Comparison of ENCODE assay signal across 10 mouse cellular contexts in the genomic region with DNA sequence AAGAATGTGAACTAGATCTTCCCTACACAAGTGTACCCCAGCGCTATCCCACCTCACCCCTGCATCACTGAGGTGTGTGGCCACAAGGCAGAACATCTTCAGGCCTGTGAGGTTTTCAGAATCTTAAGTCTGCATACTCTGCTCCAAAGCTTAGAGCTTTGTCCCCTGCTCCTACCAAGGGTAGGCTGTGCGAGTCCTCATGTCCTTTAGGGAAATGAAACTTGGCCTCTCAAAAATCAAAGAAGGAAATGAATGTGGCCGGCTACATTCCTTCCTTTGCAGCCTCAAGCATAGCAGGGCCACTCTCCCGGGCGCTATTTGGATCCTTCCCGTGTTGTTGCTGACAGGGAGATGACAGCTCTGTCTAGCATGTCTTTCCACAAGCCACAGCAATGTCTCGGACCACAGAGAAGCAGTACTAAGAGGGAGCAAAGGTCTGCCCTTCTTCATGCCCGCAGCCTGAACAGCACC. TPM values are rescaled to one million over a fixed set of nuclear protein-coding genes. Genes with fewer than 3 reads are reported as not detected.
DNase-seq lines count a peak whose midpoint lies in the region; ATAC-seq and TF ChIP-seq lines count a peak whose summit lies in the region.
"Had no signal": no experiment of that assay in that cellular context is flagged by ENCODE, and none has a peak within 500 bp of the region (broad histone marks: within the 10 kb centered on the region; RNA-seq: fewer than 3 reads in every experiment).

No protein-coding gene starts in this region.

- no peak for TF ChIP-seq CTCF in heart, adult 2 months (IDR thresholded peaks at IDR 0.05)

- H3K4me3 ChIP-seq in hindbrain, embryonic 10.5 days, result no peak overlapping the region
- H3K4me3 ChIP-seq in hindbrain, embryonic 16.5 days (ENCODE audit: low read length), result no peak overlapping the region
- no peak overlapping the region for H3K4me3 ChIP-seq in heart, adult 2 months
- no peak overlapping the region for H3K4me3 ChIP-seq in limb, embryonic 15.5 days

- H3K4me1 ChIP-seq in hindbrain, embryonic 10.5 days (replicated peaks), result peaks cover 40% of the 10 kb centered on the region
- H3K4me1 ChIP-seq in hindbrain, embryonic 16.5 days (ENCODE audit: control insufficient read depth, insufficient read depth, low read depth, low read length), result no peaks in the 10 kb centered on the region
- peaks cover 27% of the 10 kb centered on the region for H3K4me1 ChIP-seq in heart, adult 2 months (ENCODE audit: control insufficient read depth, insufficient read depth, low read length)
- H3K4me1 ChIP-seq in limb, embryonic 15.5 days, result peaks cover 12% of the 10 kb centered on the region; the same call in 1 of the 2 replicates

- H3K9me3 ChIP-seq in hindbrain, embryonic 10.5 days, result no peaks in the 10 kb centered on the region
- no peaks in the 10 kb centered on the region for H3K9me3 ChIP-seq in hindbrain, embryonic 16.5 days (ENCODE audit: control insufficient read depth, low read length)
- H3K9me3 ChIP-seq in limb, embryonic 15.5 days, result no peaks in the 10 kb centered on the region

- no peaks in the 10 kb centered on the region for H3K36me3 ChIP-seq in hindbrain, embryonic 10.5 days
- no peaks in the 10 kb centered on the region for H3K36me3 ChIP-seq in hindbrain, embryonic 16.5 days (ENCODE audit: control insufficient read depth, insufficient read depth, low read length)
- H3K36me3 ChIP-seq in heart, adult 2 months (ENCODE audit: control insufficient read depth, insufficient read depth, low read length), result peaks cover 7% of the 10 kb centered on the region
- no peaks in the 10 kb centered on the region for H3K36me3 ChIP-seq in limb, embryonic 15.5 days

- no peak overlapping the region for H3K4me2 ChIP-seq in hindbrain, embryonic 16.5 days (ENCODE audit: low read length)
- no peak overlapping the region for H3K4me2 ChIP-seq in limb, embryonic 15.5 days

- no peak for DNase-seq in hindbrain, embryonic 10.5 days (ENCODE audit: low spot score)
- DNase-seq in 3T3-L1 (ENCODE audit: low read depth, low spot score), result peak; percentile 59
- peak in 1 of 2 experiments; percentile 57 for DNase-seq in heart, adult 2 months
- DNase-seq in B cell, adult 2 months, result no peak
- no peak for DNase-seq in adrenal gland, postnatal 36 days
- no peak for DNase-seq in urinary bladder, adult 2 months (ENCODE audit: low spot score)
- DNase-seq: gastrocnemius, postnatal 25 days; kidney, adult 9 months had no signal

- no peak for TF ChIP-seq POLR2A in heart, adult 2 months (IDR thresholded peaks at IDR 0.05; ENCODE audit: insufficient read depth, low read depth, low read length)

- peak overlapping the region; percentile 59 for H3K27ac ChIP-seq in hindbrain, embryonic 10.5 days
- no peak overlapping the region for H3K27ac ChIP-seq in hindbrain, embryonic 16.5 days (ENCODE audit: low read depth, low read length)
- peak overlapping the region; percentile 59 for H3K27ac ChIP-seq in heart, adult 2 months
- 0 out of 2 replicates have a peak overlapping the region, but pooled peaks have one; percentile 18 for H3K27ac ChIP-seq in limb, embryonic 15.5 days

- no peak for ATAC-seq in hindbrain, embryonic 16.5 days
- ATAC-seq in limb, embryonic 15.5 days (ENCODE audit: insufficient number of reproducible peaks, low FRiP score, low TSS enrichment, low read depth), result no peak

- no peaks in the 10 kb centered on the region for H3K79me2 ChIP-seq in heart, adult 2 months (replicated peaks; ENCODE audit: control insufficient read depth, insufficient read depth, low read length)

- H3K9ac ChIP-seq in hindbrain, embryonic 16.5 days (ENCODE audit: low read depth, low read length), result no peak overlapping the region
- H3K9ac ChIP-seq in heart, adult 2 months (ENCODE audit: low read depth, low read length), result peak overlapping the region; percentile 49
- no peak overlapping the region for H3K9ac ChIP-seq in limb, embryonic 15.5 days

- no peaks in the 10 kb centered on the region for H3K27me3 ChIP-seq in hindbrain, embryonic 10.5 days (ENCODE audit: insufficient read depth, poor library complexity, severe bottlenecking)
- no peaks in the 10 kb centered on the region for H3K27me3 ChIP-seq in hindbrain, embryonic 16.5 days (replicated peaks; ENCODE audit: control insufficient read depth, insufficient read depth, low read length)
- H3K27me3 ChIP-seq in heart, adult 2 months (ENCODE audit: control insufficient read depth, insufficient read depth, low read length), result no peaks in the 10 kb centered on the region
- no peaks in the 10 kb centered on the region for H3K27me3 ChIP-seq in limb, embryonic 15.5 days

- intact Hi-C loops in heart, adult 2 months (cut with DNase I), result loop anchor here (5.0 kb wide), 3 partner anchors 33 to 122 kb away; no protein-coding TSS in a partner anchor

- WGBS in hindbrain, embryonic 10.5 days, result 67% methylated on average over 8 of the region's 8 CpGs
- WGBS in hindbrain, embryonic 16.5 days, result 62% methylated on average over 8 of the region's 8 CpGs
- WGBS in heart, adult 2 months, result 10% methylated on average over 8 of the region's 8 CpGs
- WGBS in limb, embryonic 15.5 days, result 66% methylated on average over 8 of the region's 8 CpGs

- TF ChIP-seq EP300 in heart, adult 2 months (IDR thresholded peaks at IDR 0.05; ENCODE audit: insufficient read depth, low read depth, low read length), result no peak

RNA-seq across cellular contexts. Expression of gene Qk, which starts 51.0 kb away (rescaled TPM):
- polyA plus RNA-seq in hindbrain, embryonic 10.5 days (2016; fragmentation: Nextera tagmentation; extraction: Ambion mirVana), result 34.6 and 41.4 TPM in 2 replicates
- 46.3 and 47.5 TPM in 2 replicates for polyA plus RNA-seq in hindbrain, embryonic 16.5 days (2015; fragmentation: Nextera tagmentation; extraction: Ambion mirVana)
- total RNA-seq in heart, adult 2 months (2021), result 100 to 1,000 TPM; 469 to 514 TPM
- polyA plus RNA-seq in heart, adult 2 months (2012; rRNA removed), result 342 and 549 TPM in 2 replicates
- 25.7 and 26.1 TPM in 2 replicates for polyA plus RNA-seq in limb, embryonic 15.5 days (2015; fragmentation: Nextera tagmentation; extraction: Ambion mirVana)
- total RNA-seq in adrenal gland, postnatal 36 days (2021), result 100 to 1,000 TPM; 181 to 254 TPM
- 74.0 and 86.9 TPM in 2 replicates for polyA plus RNA-seq in urinary bladder, adult 2 months (2012; rRNA removed)
